Mouse (Mus musculus): ENCODE measurements around the gene Trim14. TPM values are rescaled to one million over a fixed set of nuclear protein-coding genes. Genes with fewer than 3 reads are reported as not detected.
A peak's percentile ranks its signal among the peaks of the same experiment; 100 is the strongest.

The Trim14 gene
- polyA plus RNA-seq, 1 experiment from 2014 or later = 14.1 TPM

DNA sequence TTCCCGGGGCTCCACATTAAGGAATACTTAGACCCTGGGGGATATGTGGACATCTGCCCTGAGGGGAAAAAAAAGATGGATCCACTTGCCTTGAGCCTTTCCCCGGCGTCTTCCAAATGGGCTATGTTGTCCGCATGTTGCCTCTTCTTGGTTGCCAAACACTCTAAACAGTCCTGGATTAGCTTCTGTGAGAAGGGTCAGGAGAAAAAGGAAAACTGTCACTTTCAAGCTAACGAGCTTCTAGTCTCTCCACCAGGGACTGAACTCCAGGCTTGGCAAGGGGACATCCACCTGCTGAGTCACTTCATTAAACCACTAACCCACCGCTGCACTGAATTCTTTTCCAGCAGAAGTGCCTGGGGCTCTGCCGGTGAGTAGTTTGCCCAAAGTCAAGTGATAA, 3.0 kb downstream of the Trim14 start:
- H3K4me1 ChIP-seq (ENCODE audit: insufficient read depth) = peaks cover 35% of the 10 kb centered on the region
- H3K27me3 ChIP-seq (ENCODE audit: insufficient read depth, low read length) = no peaks in the 10 kb centered on the region
- peaks cover 7% of the 10 kb centered on the region for H3K36me3 ChIP-seq (replicated peaks; ENCODE audit: insufficient read depth, low read length)
- ATAC-seq = no peak
- no peaks in the 10 kb centered on the region for H3K9me3 ChIP-seq (ENCODE audit: low read length)
- H3K4me3 ChIP-seq (ENCODE audit: low read depth, low read length) = no peak overlapping the region
- no peak overlapping the region for H3K4me2 ChIP-seq (ENCODE audit: low read depth, low read length)
- no peak for DNase-seq
- no peak overlapping the region for H3K27ac ChIP-seq (ENCODE audit: low read depth)
- 77% methylated on average over 7 of the region's 7 CpGs for WGBS (ENCODE audit: insufficient replicate concordance)
- TF ChIP-seq EP300 (IDR thresholded peaks at IDR 0.05; ENCODE audit: low read depth) (no peak), CTCF (IDR thresholded peaks at IDR 0.05; ENCODE audit: low read depth) (no peak)
- H3K9ac ChIP-seq (replicated peaks) = no peak overlapping the region

DNA sequence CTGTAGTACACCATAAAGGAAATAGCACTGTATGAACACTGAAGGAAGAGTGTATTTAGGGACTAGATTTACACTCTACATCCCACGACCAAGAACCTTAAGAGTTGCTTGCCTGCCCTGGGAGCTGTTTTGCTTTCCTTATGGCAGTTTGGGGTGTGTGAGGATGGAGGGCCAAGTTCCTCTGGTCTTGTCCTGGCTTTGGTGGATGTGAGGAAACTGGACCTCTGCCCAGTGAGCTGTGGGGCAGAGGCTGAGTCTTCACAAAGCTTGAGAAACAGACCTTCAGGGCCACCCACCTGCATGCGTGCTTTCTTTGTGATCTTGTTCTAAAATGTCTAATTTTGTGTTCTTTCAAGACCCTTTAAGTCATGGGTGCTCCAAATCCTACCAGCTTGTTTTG, 3.4 kb downstream of the Trim14 start:
- H3K9ac ChIP-seq (replicated peaks) = no peak overlapping the region
- H3K36me3 ChIP-seq (replicated peaks; ENCODE audit: insufficient read depth, low read length) = peaks cover 7% of the 10 kb centered on the region
- DNase-seq = no peak
- peaks cover 36% of the 10 kb centered on the region for H3K4me1 ChIP-seq (ENCODE audit: insufficient read depth)
- TF ChIP-seq EP300 (IDR thresholded peaks at IDR 0.05; ENCODE audit: low read depth) (no peak), CTCF (IDR thresholded peaks at IDR 0.05; ENCODE audit: low read depth) (no peak)
- H3K4me2 ChIP-seq (ENCODE audit: low read depth, low read length) = no peak overlapping the region
- H3K27me3 ChIP-seq (ENCODE audit: insufficient read depth, low read length) = no peaks in the 10 kb centered on the region
- 75% methylated on average over 2 of the region's 2 CpGs for WGBS (ENCODE audit: insufficient replicate concordance)
- no peak for ATAC-seq
- no peaks in the 10 kb centered on the region for H3K9me3 ChIP-seq (ENCODE audit: low read length)
- H3K27ac ChIP-seq (ENCODE audit: low read depth) = no peak overlapping the region
- no peak overlapping the region for H3K4me3 ChIP-seq (ENCODE audit: low read depth, low read length)

DNA sequence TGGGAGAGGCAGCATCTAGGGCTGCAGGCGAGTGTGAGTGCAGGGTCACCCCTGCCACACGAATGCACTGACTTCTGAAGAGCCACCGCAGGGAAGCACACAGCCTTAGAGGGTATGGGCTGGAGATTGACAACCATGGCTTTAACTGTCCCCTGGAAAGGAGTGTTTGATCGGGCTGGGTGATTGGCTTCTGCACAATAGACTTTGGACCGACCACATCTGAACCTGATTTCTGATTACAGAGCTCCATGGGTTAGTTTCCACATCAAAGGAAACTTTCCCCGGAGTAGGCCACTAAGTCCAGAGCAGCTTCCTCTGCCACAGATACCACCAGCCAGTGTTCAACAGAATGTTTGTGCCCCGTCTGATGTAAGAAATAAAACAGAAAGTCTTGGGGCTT, 6.2 kb downstream of the Trim14 start:
- H3K4me3 ChIP-seq (ENCODE audit: low read depth, low read length) = no peak overlapping the region
- no peaks in the 10 kb centered on the region for H3K27me3 ChIP-seq (ENCODE audit: insufficient read depth, low read length)
- peaks cover 7% of the 10 kb centered on the region for H3K36me3 ChIP-seq (replicated peaks; ENCODE audit: insufficient read depth, low read length)
- peak overlapping the region; percentile 32 for H3K4me2 ChIP-seq (ENCODE audit: low read depth, low read length)
- DNase-seq = no peak
- H3K9me3 ChIP-seq (ENCODE audit: low read length) = no peaks in the 10 kb centered on the region
- peak overlapping the region; percentile 87 for H3K27ac ChIP-seq (ENCODE audit: low read depth)
- peaks cover 42% of the 10 kb centered on the region for H3K4me1 ChIP-seq (ENCODE audit: insufficient read depth)
- peak; percentile 58 for ATAC-seq
- no peak overlapping the region for H3K9ac ChIP-seq (replicated peaks)
- no peak for TF ChIP-seq EP300 (IDR thresholded peaks at IDR 0.05; ENCODE audit: low read depth)
- TF ChIP-seq CTCF (IDR thresholded peaks at IDR 0.05; ENCODE audit: low read depth) = no peak
- 53% methylated on average over 7 of the region's 7 CpGs for WGBS (ENCODE audit: insufficient replicate concordance)

DNA sequence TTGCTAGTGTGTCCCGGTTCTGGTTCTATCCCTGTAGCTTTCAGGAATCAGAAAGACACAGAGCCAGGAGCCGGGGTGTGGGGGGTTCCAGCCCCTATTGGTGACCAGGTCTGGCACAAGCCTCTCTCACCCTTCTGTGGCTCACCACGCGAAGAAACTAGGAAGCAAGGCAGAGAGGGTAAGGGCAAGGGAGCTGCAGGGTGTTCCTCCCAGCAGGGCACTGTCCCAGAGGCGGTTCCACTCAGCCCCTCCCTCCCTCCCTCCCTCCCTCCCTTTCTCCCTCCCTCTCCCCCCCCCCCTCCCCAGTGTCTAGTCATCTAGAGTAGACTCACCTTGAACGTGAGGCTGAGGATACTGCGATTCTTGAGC, 8.4 kb downstream of the Trim14 start:
- peak overlapping the region; percentile 65 for H3K9ac ChIP-seq (replicated peaks)
- no peak for TF ChIP-seq EP300 (IDR thresholded peaks at IDR 0.05; ENCODE audit: low read depth)
- TF ChIP-seq CTCF (IDR thresholded peaks at IDR 0.05; ENCODE audit: low read depth) = no peak
- H3K27ac ChIP-seq (ENCODE audit: low read depth) = peak overlapping the region; percentile 92
- WGBS (ENCODE audit: insufficient replicate concordance) = 12% methylated on average over 7 of the region's 7 CpGs
- DNase-seq (no peak), ATAC-seq (peak; percentile 81)
- no peaks in the 10 kb centered on the region for H3K9me3 ChIP-seq (ENCODE audit: low read length)
- peak overlapping the region; percentile 80 for H3K4me2 ChIP-seq (ENCODE audit: low read depth, low read length)
- peaks cover 30% of the 10 kb centered on the region for H3K4me1 ChIP-seq (ENCODE audit: insufficient read depth)
- H3K27me3 ChIP-seq (ENCODE audit: insufficient read depth, low read length) = no peaks in the 10 kb centered on the region
- peak overlapping the region; percentile 44 for H3K4me3 ChIP-seq (ENCODE audit: low read depth, low read length)
- peaks cover 20% of the 10 kb centered on the region for H3K36me3 ChIP-seq (replicated peaks; ENCODE audit: insufficient read depth, low read length)

DNA sequence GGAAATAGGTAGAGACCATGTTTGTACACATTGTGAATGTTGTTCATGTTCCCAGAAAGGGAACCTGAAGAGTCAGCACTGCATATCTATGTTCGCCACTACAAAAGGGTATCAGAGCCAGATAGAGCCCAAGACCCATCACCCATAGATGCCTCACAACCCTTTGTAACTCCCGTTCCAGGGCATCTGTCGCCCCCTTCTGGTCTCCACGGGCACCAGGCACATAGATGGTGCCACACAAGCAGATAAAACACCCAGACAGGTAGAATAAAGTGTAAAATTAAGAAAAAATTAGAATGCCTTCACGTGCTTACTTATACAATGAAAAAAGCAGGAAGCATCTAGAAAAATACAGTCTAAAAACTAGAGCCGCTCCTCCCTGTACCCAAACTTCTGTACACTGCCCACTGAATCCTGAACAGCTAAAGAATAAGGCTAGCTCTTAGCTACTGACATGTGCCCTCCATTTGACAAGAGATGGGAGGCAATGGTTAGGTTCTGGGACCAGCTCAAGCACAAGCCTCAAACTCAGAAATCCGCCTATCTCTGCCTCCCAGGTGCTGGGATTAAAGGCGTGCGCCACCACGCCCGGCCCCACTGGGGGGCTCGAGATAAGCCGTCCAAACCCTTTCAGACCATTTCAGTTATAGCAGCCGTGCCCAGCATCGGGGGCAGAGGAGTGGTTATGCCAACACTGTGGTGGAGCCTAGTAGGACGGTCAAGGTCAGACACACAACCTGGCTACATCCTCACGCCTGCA, 9.0 kb downstream of the Trim14 start:
- ATAC-seq (peak; percentile 88), DNase-seq (peak; percentile 73)
- H3K4me3 ChIP-seq (ENCODE audit: low read depth, low read length) = peak overlapping the region; percentile 44
- no peaks in the 10 kb centered on the region for H3K9me3 ChIP-seq (ENCODE audit: low read length)
- TF ChIP-seq CTCF (IDR thresholded peaks at IDR 0.05; ENCODE audit: low read depth) = peak; percentile 73
- peak; percentile 94 for TF ChIP-seq EP300 (IDR thresholded peaks at IDR 0.05; ENCODE audit: low read depth)
- peaks cover 21% of the 10 kb centered on the region for H3K36me3 ChIP-seq (replicated peaks; ENCODE audit: insufficient read depth, low read length)
- peak overlapping the region; percentile 92 for H3K27ac ChIP-seq (ENCODE audit: low read depth)
- peak overlapping the region; percentile 80 for H3K4me2 ChIP-seq (ENCODE audit: low read depth, low read length)
- H3K9ac ChIP-seq (replicated peaks) = peak overlapping the region; percentile 65
- no peaks in the 10 kb centered on the region for H3K27me3 ChIP-seq (ENCODE audit: insufficient read depth, low read length)
- whole genome bisulfite sequencing (ENCODE audit: insufficient replicate concordance) = 39% methylated on average over 17 of the region's 17 CpGs
- peaks cover 30% of the 10 kb centered on the region for H3K4me1 ChIP-seq (ENCODE audit: insufficient read depth)

DNA sequence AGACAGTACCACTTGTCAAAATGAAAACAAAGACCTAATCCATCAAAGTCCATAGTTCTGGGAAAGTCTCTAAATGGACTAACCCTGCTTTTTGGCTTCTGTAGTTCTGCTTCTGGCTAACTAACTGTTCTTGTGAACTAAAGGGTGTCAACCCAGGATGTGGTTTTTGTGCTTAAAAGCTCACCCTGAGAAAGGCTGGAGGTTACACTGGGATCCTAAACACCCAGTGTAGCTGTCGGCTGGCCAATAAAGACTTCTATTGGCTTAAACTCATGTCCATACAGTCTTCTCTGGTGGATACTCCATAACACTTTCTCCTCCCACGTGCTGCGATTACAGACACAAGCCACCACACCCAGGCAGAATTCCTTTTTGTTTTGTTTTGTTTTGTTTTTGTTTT, 9.7 kb downstream of the Trim14 start:
- Histone ChIP-seq H3K4me2 (ENCODE audit: low read depth, low read length) (no peak overlapping the region), H3K9me3 (ENCODE audit: low read length) (no peaks in the 10 kb centered on the region), H3K27me3 (ENCODE audit: insufficient read depth, low read length) (no peaks in the 10 kb centered on the region), H3K4me1 (ENCODE audit: insufficient read depth) (peaks cover 30% of the 10 kb centered on the region), H3K36me3 (replicated peaks; ENCODE audit: insufficient read depth, low read length) (peaks cover 27% of the 10 kb centered on the region), H3K27ac (ENCODE audit: low read depth) (no peak overlapping the region; the same call in 1 of the 2 replicates), H3K4me3 (ENCODE audit: low read depth, low read length) (no peak overlapping the region), H3K9ac (replicated peaks) (no peak overlapping the region)
- DNase-seq = no peak
- no peak for TF ChIP-seq CTCF (IDR thresholded peaks at IDR 0.05; ENCODE audit: low read depth)
- TF ChIP-seq EP300 (IDR thresholded peaks at IDR 0.05; ENCODE audit: low read depth) = no peak
- 74% methylated on average over 3 of the region's 3 CpGs for WGBS (ENCODE audit: insufficient replicate concordance)
- no peak for ATAC-seq
